Mouse (Mus musculus): ENCODE measurements around the gene Mfsd4a. TPM values are rescaled to one million over a fixed set of nuclear protein-coding genes. Genes with fewer than 3 reads are reported as not detected.

The Mfsd4a gene
- 0.40 TPM in 1 of 2 replicates, not detected in the other for total RNA-seq (2014; fragmentation: Nextera tagmentation)
- total RNA-seq (2017): 0.75 and 3.8 TPM in 2 replicates

DNA sequence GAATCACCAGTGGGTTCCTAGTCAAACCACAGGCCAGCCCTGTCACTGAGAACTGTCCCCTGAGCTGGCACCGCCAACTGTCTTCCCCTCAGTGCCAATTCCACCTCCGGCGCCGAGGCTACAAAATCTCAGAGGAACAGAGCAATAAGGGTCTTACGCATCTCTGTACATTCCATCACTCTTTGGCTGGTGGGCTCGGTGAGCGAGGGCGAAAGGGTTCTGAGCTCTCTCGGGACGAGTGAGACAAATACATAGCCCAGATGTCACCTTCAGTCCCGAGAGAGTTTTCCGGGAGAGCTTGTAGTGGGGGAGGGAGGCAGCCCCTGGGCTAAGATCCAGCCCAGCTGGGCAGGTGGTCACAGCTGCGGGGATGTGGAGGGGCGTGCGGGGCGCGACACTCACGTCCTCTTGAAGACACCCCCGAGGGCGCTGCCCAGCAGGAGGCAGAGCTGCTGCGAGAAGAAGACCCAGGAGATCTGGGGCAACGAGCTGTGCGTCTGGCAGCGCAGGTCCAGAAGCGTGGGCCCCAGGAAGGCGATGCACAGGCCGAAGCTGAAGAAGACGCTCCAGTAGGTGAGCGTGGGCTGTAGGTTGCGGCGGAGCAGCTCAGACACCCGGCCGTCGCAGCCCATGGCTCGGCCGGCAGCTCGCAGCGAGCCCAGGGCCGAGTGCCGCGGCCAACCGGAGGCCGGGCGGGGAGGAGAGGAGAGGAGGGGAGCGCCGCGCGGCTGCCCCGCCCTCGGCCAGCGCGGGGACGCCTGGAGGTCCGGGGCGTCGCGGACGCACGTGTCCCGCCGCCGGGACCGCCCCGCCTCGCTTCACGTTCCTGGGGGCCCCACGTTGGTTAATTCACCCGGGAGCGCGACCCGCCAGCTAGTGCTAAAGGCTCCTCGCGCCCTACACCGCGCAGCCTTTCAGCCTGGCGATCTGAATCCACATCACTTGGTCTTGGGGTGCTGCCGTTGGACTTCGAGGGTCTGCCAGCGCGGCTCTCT, at the start of gene Mfsd4a:
Gene Mfsd4a (minus strand): TSS at position 802 of the 995 bp plus-strand sequence.
- peak; percentile 67 for ATAC-seq (replicated peaks; ENCODE audit: low FRiP score, low TSS enrichment, poor library complexity, severe bottlenecking)

- peak; percentile 45 for ATAC-seq (replicated peaks; ENCODE audit: low FRiP score, low TSS enrichment, poor library complexity, severe bottlenecking)
These were observed 48.7 kb upstream of the Mfsd4a start for GRCm38 (mm10) chr1:132116606-132117005.

GRCm38 (mm10) chr1:132113098-132113497, 45.2 kb upstream of the Mfsd4a start:
- ATAC-seq (replicated peaks; ENCODE audit: low FRiP score, low TSS enrichment, poor library complexity, severe bottlenecking): no peak

DNA sequence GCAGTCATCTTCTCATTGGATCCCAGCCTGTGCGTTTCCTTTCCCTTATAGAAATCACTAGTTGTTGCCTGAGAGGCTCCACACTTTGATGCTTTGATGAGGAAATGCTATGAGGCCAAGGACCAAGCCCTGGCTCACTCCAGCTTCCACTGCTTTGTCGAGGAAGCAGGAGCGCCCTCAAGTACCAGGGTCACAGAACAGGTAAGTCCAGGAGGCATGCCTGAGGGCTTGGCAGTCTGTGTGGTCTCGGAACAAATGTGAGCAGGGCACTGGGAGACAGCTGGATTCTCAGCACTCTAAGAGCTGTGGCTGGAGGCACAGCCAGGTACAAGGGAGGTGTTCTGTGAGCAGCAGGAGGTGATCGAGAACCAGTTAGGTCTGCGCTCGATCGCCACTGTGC, 44.6 kb upstream of the Mfsd4a start:
- no peak for ATAC-seq (replicated peaks; ENCODE audit: low FRiP score, low TSS enrichment, poor library complexity, severe bottlenecking)

DNA sequence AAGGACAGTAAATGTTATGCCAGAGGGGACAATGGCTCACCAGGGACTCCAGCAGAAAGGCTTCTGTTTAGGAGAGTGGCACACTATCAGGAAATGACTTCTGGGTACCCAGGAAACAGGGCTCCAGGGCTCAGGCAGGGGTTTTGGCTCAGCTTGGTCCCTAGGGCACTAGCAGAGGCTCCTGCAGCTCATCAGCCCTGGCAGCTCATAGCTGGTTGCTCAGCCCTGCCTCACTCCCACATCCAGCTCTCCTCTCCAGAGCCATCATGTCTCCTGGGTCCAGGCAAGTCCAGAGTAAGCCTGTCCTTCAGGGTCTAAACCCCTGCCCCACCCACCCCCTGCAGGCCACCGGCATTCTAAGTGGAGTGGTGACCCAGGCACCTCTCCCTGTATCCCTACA, 43.5 kb upstream of the Mfsd4a start:
- no peak for ATAC-seq (replicated peaks; ENCODE audit: low FRiP score, low TSS enrichment, poor library complexity, severe bottlenecking)

GRCm38 (mm10) chr1:132109368-132109767, 41.5 kb upstream of the Mfsd4a start:
- ATAC-seq (replicated peaks; ENCODE audit: low FRiP score, low TSS enrichment, poor library complexity, severe bottlenecking): no peak

GRCm38 (mm10) chr1:132104353-132104752, 36.5 kb upstream of the Mfsd4a start:
- no peak for ATAC-seq (replicated peaks; ENCODE audit: low FRiP score, low TSS enrichment, poor library complexity, severe bottlenecking)

GRCm38 (mm10) chr1:132101953-132102697, 34.3 kb upstream of the Mfsd4a start:
- ATAC-seq (replicated peaks; ENCODE audit: low FRiP score, low TSS enrichment, poor library complexity, severe bottlenecking): no peak

- peak; percentile 58 for ATAC-seq (replicated peaks; ENCODE audit: low FRiP score, low TSS enrichment, poor library complexity, severe bottlenecking)
These were observed 31.9 kb upstream of the Mfsd4a start for GRCm38 (mm10) chr1:132099775-132100174.

GRCm38 (mm10) chr1:132099016-132099415, 31.2 kb upstream of the Mfsd4a start:
- ATAC-seq (replicated peaks; ENCODE audit: low FRiP score, low TSS enrichment, poor library complexity, severe bottlenecking): no peak

DNA sequence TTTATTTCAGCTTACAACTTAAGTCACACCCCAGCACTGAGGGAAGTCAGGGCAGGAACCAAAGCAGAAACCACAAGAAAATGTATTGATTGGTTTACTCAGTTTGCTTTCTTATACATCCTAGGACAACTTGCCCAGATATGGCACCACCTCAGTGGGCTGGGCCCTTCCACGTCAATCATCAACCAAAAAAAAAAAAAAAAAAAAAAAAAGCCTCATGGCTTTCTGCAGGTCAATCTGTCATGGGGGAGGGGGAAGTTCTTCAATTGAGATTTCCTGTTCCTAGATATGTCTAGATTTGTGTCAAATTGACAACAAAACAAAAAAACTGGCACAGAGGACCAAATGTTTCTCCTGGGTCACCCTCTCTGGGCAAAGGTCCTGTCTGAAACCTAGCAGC, 30.2 kb upstream of the Mfsd4a start:
- no peak for ATAC-seq (replicated peaks; ENCODE audit: low FRiP score, low TSS enrichment, poor library complexity, severe bottlenecking)

- peak; percentile 94 for ATAC-seq (replicated peaks; ENCODE audit: low FRiP score, low TSS enrichment, poor library complexity, severe bottlenecking)
These were observed 27.6 kb upstream of the Mfsd4a start for GRCm38 (mm10) chr1:132095356-132096004.

DNA sequence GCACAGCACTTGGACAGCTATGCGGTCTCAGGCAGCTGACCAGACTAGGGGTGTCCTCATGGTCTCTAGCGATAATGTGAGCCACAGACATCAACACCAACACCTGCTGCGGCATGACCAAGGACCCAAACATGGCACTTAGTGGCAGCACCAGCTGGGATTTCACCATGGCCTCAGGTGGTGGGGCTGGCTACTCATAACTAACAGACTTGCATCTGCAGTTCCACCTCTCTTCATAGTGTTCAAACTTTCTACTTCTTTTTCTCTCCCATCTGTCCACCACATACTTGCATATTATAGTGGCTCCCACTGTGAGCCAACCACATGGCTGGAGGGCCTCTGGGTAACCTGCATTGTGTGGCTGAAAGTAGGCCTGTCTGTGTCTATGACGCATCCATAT, 25.4 kb upstream of the Mfsd4a start:
- ATAC-seq (replicated peaks; ENCODE audit: low FRiP score, low TSS enrichment, poor library complexity, severe bottlenecking): no peak

DNA sequence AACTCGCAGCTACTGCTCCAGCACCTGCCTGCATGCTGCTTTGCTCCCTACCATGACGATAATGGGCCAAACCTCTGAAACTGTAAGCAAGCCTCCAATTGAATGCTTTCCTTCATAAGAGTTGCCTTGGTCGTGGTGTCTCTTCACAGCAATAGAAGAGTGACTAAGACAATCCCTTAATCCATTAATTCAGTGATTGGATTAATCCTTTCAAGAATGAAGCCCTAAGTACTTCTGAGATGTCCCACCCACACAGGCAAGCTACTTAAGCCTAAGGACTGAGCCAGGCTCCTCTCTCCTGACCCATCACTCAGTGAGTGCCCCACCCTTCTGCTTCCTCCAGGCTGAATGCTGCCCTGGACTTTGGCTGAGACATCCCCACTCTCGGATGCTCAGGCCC, 22.4 kb upstream of the Mfsd4a start:
- no peak for ATAC-seq (replicated peaks; ENCODE audit: low FRiP score, low TSS enrichment, poor library complexity, severe bottlenecking)

GRCm38 (mm10) chr1:132089767-132090166, 21.9 kb upstream of the Mfsd4a start:
- no peak for ATAC-seq (replicated peaks; ENCODE audit: low FRiP score, low TSS enrichment, poor library complexity, severe bottlenecking)

DNA sequence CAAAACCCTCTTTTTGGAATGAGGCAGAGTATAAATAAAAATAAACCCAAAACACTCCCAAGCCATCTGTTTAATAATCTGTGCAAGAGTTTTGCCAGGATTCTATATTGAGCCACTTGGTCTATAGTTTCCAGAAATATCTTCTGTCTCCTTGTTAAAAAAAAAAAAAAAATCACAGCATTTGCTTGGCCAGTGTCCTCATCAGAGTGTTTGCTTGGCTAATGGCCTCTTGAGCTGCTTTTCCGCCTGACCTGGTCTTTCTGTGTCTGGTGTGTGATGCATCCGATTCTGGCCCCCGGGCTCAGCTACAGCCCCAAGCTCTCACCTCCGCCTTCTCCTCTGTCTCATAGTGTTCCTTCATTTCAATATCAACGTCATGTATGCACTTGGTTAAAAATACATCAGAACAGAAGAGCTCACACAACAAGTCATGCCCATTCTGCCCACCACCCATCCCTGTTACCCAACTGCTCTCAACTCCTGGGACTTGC, 20.4 kb upstream of the Mfsd4a start:
- ATAC-seq (replicated peaks; ENCODE audit: low FRiP score, low TSS enrichment, poor library complexity, severe bottlenecking): no peak

DNA sequence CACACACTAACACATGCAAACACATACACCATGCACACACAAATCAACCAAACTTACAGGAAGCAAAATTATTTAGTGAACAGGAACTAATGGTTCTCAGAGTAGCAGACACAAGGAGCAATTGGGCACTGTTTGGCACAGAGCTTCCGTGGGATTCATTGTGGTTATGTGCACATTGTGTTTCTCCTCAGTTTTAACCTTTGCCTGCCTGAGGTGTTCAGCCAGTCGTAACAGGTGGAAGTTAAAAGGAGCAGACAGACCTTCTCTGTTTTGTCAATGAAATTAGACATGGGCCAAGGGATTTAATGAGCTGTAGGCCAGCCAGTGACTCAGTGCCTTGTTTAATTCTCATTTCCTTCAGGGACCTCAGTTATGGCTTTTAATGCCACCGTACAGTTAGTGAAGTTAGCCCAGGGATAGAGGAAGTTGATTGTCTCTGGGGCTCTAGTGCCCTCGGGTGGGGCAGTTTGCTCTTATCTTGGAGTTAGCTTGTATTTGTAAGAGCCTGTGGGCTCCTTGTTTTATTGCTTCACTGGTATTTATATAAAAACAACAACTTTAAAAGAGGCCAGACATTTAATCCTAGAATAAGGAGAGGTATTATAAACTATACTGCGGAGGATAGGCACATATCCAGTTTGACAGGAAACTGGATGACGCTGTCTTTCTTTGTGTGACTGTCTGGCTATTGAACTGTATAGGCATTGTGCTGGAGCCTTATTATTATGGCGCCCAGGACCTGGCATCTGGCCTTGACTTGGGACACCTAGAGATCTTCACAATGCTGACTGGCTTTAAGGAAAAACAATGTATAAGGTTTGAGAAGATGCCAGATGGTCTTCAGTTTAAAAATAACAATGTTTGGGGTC, 17.6 kb upstream of the Mfsd4a start:
- peak; percentile 80 for ATAC-seq (replicated peaks; ENCODE audit: low FRiP score, low TSS enrichment, poor library complexity, severe bottlenecking)

DNA sequence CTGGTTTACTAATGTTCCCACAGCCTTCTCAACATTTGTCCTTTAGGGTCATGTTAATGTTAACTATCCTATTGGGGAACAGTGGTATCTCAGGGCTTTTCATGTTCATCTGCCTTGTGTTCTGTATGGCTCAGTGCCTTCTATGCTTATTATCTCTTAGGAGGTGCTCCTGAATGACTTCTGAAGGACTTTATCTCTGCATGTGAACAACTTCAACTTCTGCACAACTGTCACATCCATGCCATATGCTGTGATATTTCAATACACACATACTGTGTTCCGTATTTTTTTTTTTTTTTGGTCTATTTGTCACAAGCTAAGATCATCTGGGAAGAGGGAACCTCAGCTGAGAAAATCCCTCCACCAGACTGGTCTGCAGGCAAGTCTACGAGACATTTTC, 10.6 kb upstream of the Mfsd4a start:
- ATAC-seq (replicated peaks; ENCODE audit: low FRiP score, low TSS enrichment, poor library complexity, severe bottlenecking): peak; percentile 76

DNA sequence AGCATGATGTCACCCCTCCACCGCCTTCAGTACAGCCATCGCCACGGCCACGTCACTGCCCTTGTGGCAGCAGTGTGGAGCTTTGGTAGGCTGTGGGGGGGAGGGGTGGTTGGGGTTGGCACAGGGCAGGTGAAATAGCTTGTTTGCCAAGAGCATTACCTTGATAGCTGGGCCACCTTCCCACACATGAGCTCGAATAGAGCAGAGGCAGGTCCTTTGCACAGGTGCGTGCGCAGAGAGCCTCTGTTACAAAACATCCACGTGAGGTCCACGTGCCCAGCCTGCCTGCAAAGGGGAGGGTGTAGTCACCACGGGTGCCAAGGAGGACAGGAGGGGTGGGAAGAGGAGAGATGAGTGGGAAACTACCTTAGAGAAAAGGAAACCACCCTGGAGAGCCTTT, 7.7 kb upstream of the Mfsd4a start:
- no peak for ATAC-seq (replicated peaks; ENCODE audit: low FRiP score, low TSS enrichment, poor library complexity, severe bottlenecking)
